ENCODE assay signal across 10 mouse cellular contexts in the genomic region with DNA sequence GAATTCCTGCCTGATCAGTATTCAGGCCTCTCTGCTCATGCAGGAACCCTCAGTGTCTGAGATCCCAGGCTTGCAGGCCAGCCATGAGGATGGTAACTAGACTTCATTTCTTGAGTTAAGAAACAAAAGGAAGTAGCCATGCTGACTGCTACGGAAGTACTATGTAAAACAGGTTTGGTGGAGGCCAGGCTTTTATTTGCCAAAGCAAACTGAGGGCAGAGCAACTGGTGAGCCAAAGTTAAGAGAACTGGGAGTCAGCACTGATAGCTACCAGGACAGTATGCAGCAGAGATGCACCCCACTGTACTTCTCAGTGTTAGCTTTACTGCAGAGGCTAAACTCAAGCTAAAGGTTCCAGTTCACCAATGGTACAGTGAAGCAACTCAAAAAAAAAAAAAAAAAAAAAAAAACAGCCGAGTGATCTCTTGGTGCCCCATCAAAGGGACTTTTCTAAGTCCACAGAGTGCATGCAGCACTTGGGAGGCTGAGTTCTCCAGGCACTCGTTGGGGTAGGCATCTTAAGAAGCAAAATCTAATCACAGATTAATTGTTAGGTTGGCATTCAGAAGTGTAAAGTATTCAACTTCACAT. TPM values are rescaled to one million over a fixed set of nuclear protein-coding genes. Genes with fewer than 3 reads are reported as not detected.
DNase-seq lines count a peak whose midpoint lies in the region; ATAC-seq lines count a peak whose summit lies in the region.
"Had no signal": no experiment of that assay in that cellular context is flagged by ENCODE, and none has a peak within 500 bp of the region (broad histone marks: within the 10 kb centered on the region; RNA-seq: fewer than 3 reads in every experiment).

No protein-coding gene starts in this region.

- no peak overlapping the region for H3K9ac ChIP-seq in midbrain, embryonic 14.5 days (replicated peaks; ENCODE audit: low read length)
- no peak overlapping the region for H3K9ac ChIP-seq in midbrain, embryonic 11.5 days (ENCODE audit: low read length)
- no peak overlapping the region for H3K9ac ChIP-seq in stomach, embryonic 15.5 days
- H3K9ac ChIP-seq: neural tube, embryonic 12.5 days had no signal

- no peaks in the 10 kb centered on the region for H3K9me3 ChIP-seq in heart, embryonic 10.5 days
- no peaks in the 10 kb centered on the region for H3K9me3 ChIP-seq in midbrain, embryonic 14.5 days (ENCODE audit: control insufficient read depth, low read length)
- H3K9me3 ChIP-seq in midbrain, embryonic 11.5 days (ENCODE audit: control insufficient read depth, low read length) = no peaks in the 10 kb centered on the region
- H3K9me3 ChIP-seq in stomach, embryonic 15.5 days = no peaks in the 10 kb centered on the region
- H3K9me3 ChIP-seq: neural tube, embryonic 12.5 days had no signal

- peaks cover 14% of the 10 kb centered on the region for H3K36me3 ChIP-seq in heart, embryonic 10.5 days
- peaks cover 19% of the 10 kb centered on the region for H3K36me3 ChIP-seq in midbrain, embryonic 14.5 days (ENCODE audit: control insufficient read depth, insufficient read depth, low read length)
- H3K36me3 ChIP-seq in midbrain, embryonic 11.5 days (ENCODE audit: control insufficient read depth, insufficient read depth, low read length) = no peaks in the 10 kb centered on the region; the same call in 1 of the 2 replicates
- peaks cover 21% of the 10 kb centered on the region for H3K36me3 ChIP-seq in stomach, embryonic 15.5 days

- peaks cover 78% of the 10 kb centered on the region for H3K4me1 ChIP-seq in heart, embryonic 10.5 days
- peaks cover 29% of the 10 kb centered on the region for H3K4me1 ChIP-seq in midbrain, embryonic 14.5 days (ENCODE audit: control insufficient read depth, insufficient read depth, low read length)
- H3K4me1 ChIP-seq in midbrain, embryonic 11.5 days (ENCODE audit: control insufficient read depth, insufficient read depth, low read length) = peaks cover 21% of the 10 kb centered on the region
- peaks cover 72% of the 10 kb centered on the region for H3K4me1 ChIP-seq in stomach, embryonic 15.5 days

- intact Hi-C loops in heart, postnatal 10 days (cut with DNase I) = no loop called here

- H3K4me2 ChIP-seq in midbrain, embryonic 14.5 days (ENCODE audit: low read length) = peak overlapping the region; percentile 12; the same call in 1 of the 2 replicates
- H3K4me2 ChIP-seq in midbrain, embryonic 11.5 days = no peak overlapping the region
- peak overlapping the region; percentile 16; the same call in 1 of the 2 replicates for H3K4me2 ChIP-seq in stomach, embryonic 15.5 days
- H3K4me2 ChIP-seq: neural tube, embryonic 12.5 days had no signal

- H3K27me3 ChIP-seq in heart, embryonic 10.5 days (ENCODE audit: insufficient read depth, poor library complexity, severe bottlenecking) = no peaks in the 10 kb centered on the region
- H3K27me3 ChIP-seq in midbrain, embryonic 14.5 days (ENCODE audit: control insufficient read depth, insufficient read depth, low read length) = no peaks in the 10 kb centered on the region
- H3K27me3 ChIP-seq in midbrain, embryonic 11.5 days (ENCODE audit: control insufficient read depth, insufficient read depth, low read length) = no peaks in the 10 kb centered on the region
- H3K27me3 ChIP-seq in stomach, embryonic 15.5 days (replicated peaks) = no peaks in the 10 kb centered on the region
- H3K27me3 ChIP-seq: neural tube, embryonic 12.5 days had no signal

- H3K4me3 ChIP-seq in heart, embryonic 10.5 days = no peak overlapping the region
- no peak overlapping the region for H3K4me3 ChIP-seq in midbrain, embryonic 14.5 days (replicated peaks; ENCODE audit: low read depth, low read length)
- no peak overlapping the region for H3K4me3 ChIP-seq in midbrain, embryonic 11.5 days (ENCODE audit: low read depth, low read length)
- H3K4me3 ChIP-seq in stomach, embryonic 15.5 days (replicated peaks) = no peak overlapping the region
- H3K4me3 ChIP-seq: neural tube, embryonic 12.5 days had no signal

- ATAC-seq in midbrain, embryonic 14.5 days (ENCODE audit: low FRiP score, low TSS enrichment) = no peak
- ATAC-seq in midbrain, embryonic 11.5 days (ENCODE audit: low FRiP score) = no peak
- peak; percentile 13 for ATAC-seq in granulocyte monocyte progenitor cell, adult 5-6 weeks (replicated peaks; ENCODE audit: poor library complexity, severe bottlenecking)
- no peak for ATAC-seq in stomach, embryonic 15.5 days (ENCODE audit: insufficient read depth, low FRiP score, low read depth)
- no peak for ATAC-seq in monocyte, adult 5-6 weeks (replicated peaks; ENCODE audit: insufficient number of reproducible peaks, low FRiP score, low TSS enrichment, poor library complexity, severe bottlenecking)

- no peak for DNase-seq in heart, embryonic 10.5 days (ENCODE audit: low spot score)
- DNase-seq in heart, postnatal 10 days = no peak
- DNase-seq in midbrain, embryonic 14.5 days = no peak
- DNase-seq in midbrain, embryonic 11.5 days (ENCODE audit: low spot score, missing footprints) = no peak
- DNase-seq in thymus, postnatal 0 days (ENCODE audit: low spot score) = no peak
- DNase-seq: cerebellum, postnatal 36 days had no signal

- 33% methylated on average over 3 of the region's 3 CpGs for WGBS in heart, embryonic 10.5 days
- WGBS in midbrain, embryonic 14.5 days = 19% methylated on average over 3 of the region's 3 CpGs
- 23% methylated on average over 3 of the region's 3 CpGs for WGBS in midbrain, embryonic 11.5 days
- whole genome bisulfite sequencing in stomach, embryonic 15.5 days = 16% methylated on average over 3 of the region's 3 CpGs

- H3K27ac ChIP-seq in heart, embryonic 10.5 days = peak overlapping the region; percentile 32; the same call in 1 of the 2 replicates
- H3K27ac ChIP-seq in midbrain, embryonic 14.5 days (replicated peaks; ENCODE audit: low read depth, low read length) = no peak overlapping the region
- no peak overlapping the region for H3K27ac ChIP-seq in midbrain, embryonic 11.5 days (ENCODE audit: low read depth, low read length)
- peak overlapping the region; percentile 53; the same call in 1 of the 2 replicates for H3K27ac ChIP-seq in stomach, embryonic 15.5 days
- H3K27ac ChIP-seq: neural tube, embryonic 12.5 days had no signal

RNA-seq across cellular contexts. Expression of a gene that starts 8.6 kb away (rescaled TPM):
- polyA plus RNA-seq in heart, embryonic 10.5 days (2016; fragmentation: Nextera tagmentation; extraction: Ambion mirVana) = 13.6 and 14.4 TPM in 2 replicates
- 10 to 100 TPM; 42.0 to 84.3 TPM for total RNA-seq in heart, postnatal 10 days (2021)
- polyA plus RNA-seq in midbrain, embryonic 14.5 days (2014; fragmentation: Nextera tagmentation; extraction: Ambion mirVana) = 60.2 and 63.3 TPM in 2 replicates
- polyA plus RNA-seq in midbrain, embryonic 11.5 days (2014; fragmentation: Nextera tagmentation; extraction: Ambion mirVana) = 13.6 and 13.9 TPM in 2 replicates
- 62.1 and 70.9 TPM in 2 replicates for total RNA-seq in granulocyte monocyte progenitor cell, adult 5-6 weeks (2014; fragmentation: Nextera tagmentation)
- total RNA-seq in granulocyte monocyte progenitor cell, adult 5-6 weeks (2017) = 84.2 and 102 TPM in 2 replicates
- 49.6 and 55.0 TPM in 2 replicates for polyA plus RNA-seq in stomach, embryonic 15.5 days (2015; fragmentation: Nextera tagmentation; extraction: Ambion mirVana)
- 284 to 565 TPM (median 296 TPM) in 3 replicates for total RNA-seq in monocyte, adult 5-6 weeks (2017)
- 62.9 and 79.3 TPM in 2 replicates for polyA plus RNA-seq in thymus, postnatal 0 days (2015; fragmentation: Nextera tagmentation; extraction: Ambion mirVana)

Comparison
In these comparisons a context has a peak if more than half of its experiments do, and no peak if none do; other contexts are left out.
1. H3K27ac ChIP-seq: peak in heart, embryonic 10.5 days (single experiment) and stomach, embryonic 15.5 days (single experiment); none in midbrain, embryonic 14.5 days (single experiment) and midbrain, embryonic 11.5 days (single experiment).